Mouse (Mus musculus) Patski (cell line): ENCODE data around the gene Gm45062. TPM values are rescaled to one million over a fixed set of nuclear protein-coding genes. Genes with fewer than 3 reads are reported as not detected.
A peak's percentile ranks its signal among the peaks of the same experiment; 100 is the strongest.

Source experiments
- ATAC-seq: fragments of 100-300 bp; one replicate; pipeline ENCODE4 v1.8.0; 2021
- CTCF ChIA-PET: fragments of 350-600 bp; sonication (Branson Sonifier 250); formaldehyde crosslinking; loops from one replicate; lab custom pipeline; 2022; ENCODE audit warnings: inconsistent platforms; lab: Charles Lee
- POLR2A ChIA-PET: fragments of 350-600 bp; sonication (Branson Sonifier 250); formaldehyde crosslinking; loops from one replicate; lab custom pipeline; 2022; ENCODE audit warnings: antibody characterized with exemption, inconsistent platforms; lab: Charles Lee
- DNase-seq: peaks from one replicate; pipeline ENCODE4 v3.0.0-alpha.2; 2011; ENCODE audit warnings: low read depth, low spot score
- H3K27me3 ChIP-seq: fragments of 371-371 bp; one replicate; pipeline ENCODE4 v1.5.1; 2021
- CTCF ChIP-seq: fragments of 100-300 bp; IDR thresholded peaks from one replicate; pipeline ENCODE4 v1.5.1; 2021
- in situ Hi-C: fragments of 300-500 bp; cut with MboI; formaldehyde crosslinking; loops from 3 replicates; pipeline ENCODE4 v1.11.1; 2018; ENCODE audit warnings: low pct_unique_long_range_greater_than_20kb, mixed read lengths
- polyA plus RNA-seq: library from polyadenylated mRNA; unstranded; gene quantifications from one replicate; pipeline ENCODE4 v1.2.3, GENCODE M21; 2021

Gm45062 gene
- polyA plus RNA-seq, 1 experiment from 2014 or later = 3.9 TPM

DNA sequence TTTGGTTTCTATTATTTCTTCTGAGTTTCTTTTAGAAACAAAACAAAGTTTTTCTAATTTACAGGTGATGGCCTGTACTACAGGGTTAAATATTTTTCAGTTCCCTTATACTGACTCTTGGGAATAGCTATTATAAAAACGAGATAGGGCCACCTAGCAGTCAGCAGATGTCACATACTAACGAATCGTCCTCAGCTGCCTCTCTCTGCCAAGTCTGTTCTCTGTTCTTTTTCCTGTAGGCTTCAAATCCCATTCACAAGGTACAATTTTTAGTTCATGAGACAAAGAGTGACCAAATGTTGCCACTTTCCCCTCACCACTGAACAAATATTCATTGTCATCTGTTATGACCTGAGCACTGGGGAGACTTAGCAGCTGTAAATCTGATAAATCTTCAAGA is 244.7 kb downstream of the Gm45062 start:
- in situ Hi-C loops = loop anchor here (25.0 kb wide), 1 partner anchor 642 kb away; no protein-coding TSS in a partner anchor
- ChIA-PET CTCF (interaction anchor here (1.1 kb wide), 1 partner anchor 40 kb away, joined by 3 read pairs; no protein-coding TSS in a partner anchor), POLR2A (no interaction called here)
- no peak for TF ChIP-seq CTCF
- ATAC-seq (no peak), DNase-seq (no peak)
- H3K27me3 ChIP-seq = no peaks in the 10 kb centered on the region

GRCm38 (mm10) chr6:8504521-8505228 is 245.4 kb downstream of the Gm45062 start:
- POLR2A ChIA-PET = no interaction called here
- CTCF ChIA-PET = interaction anchor here (1.1 kb wide), 1 partner anchor 41 kb away, joined by 3 read pairs; no protein-coding TSS in a partner anchor
- no peak for DNase-seq
- TF ChIP-seq CTCF = no peak
- in situ Hi-C loops = loop anchor here (25.0 kb wide), 1 partner anchor 642 kb away; no protein-coding TSS in a partner anchor
- no peak for ATAC-seq
- no peaks in the 10 kb centered on the region for H3K27me3 ChIP-seq

DNA sequence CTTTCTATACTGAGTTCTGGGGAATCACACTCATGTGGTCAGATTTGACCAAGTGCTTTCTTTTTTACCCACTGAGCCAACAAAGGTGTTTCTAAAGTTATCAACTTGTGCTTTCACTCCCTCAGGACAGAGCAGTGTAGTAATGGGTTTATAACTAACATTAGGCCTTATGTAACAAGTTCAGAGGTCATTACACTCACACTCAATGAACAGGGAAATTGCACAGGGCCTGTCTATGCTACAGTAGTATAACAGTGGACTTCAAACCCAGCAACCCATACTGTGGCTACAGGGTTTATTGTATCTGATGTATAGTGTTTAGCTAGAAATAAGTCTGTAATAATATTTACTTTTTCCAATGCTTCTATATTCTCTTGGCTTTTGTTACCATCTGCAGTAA is 247.4 kb downstream of the Gm45062 start:
- ATAC-seq = no peak
- TF ChIP-seq CTCF = no peak
- CTCF ChIA-PET = interaction anchor here (1.1 kb wide), 1 partner anchor 9 kb away, joined by 3 read pairs; no protein-coding TSS in a partner anchor
- H3K27me3 ChIP-seq = no peaks in the 10 kb centered on the region
- POLR2A ChIA-PET = no interaction called here
- DNase-seq = no peak
- in situ Hi-C loops = loop anchor here (25.0 kb wide), 1 partner anchor 644 kb away; no protein-coding TSS in a partner anchor

GRCm38 (mm10) chr6:8508883-8509536 is 249.8 kb downstream of the Gm45062 start:
- ATAC-seq (peak; percentile 99), DNase-seq (peak; percentile 89)
- no peak for TF ChIP-seq CTCF
- CTCF ChIA-PET = no interaction called here
- POLR2A ChIA-PET = interaction anchor here (0.7 kb wide), 1 partner anchor 318 kb away, joined by 3 read pairs; no protein-coding TSS in a partner anchor
- H3K27me3 ChIP-seq = no peaks in the 10 kb centered on the region
- in situ Hi-C loops = loop anchor here (25.0 kb wide), 1 partner anchor 647 kb away; no protein-coding TSS in a partner anchor

DNA sequence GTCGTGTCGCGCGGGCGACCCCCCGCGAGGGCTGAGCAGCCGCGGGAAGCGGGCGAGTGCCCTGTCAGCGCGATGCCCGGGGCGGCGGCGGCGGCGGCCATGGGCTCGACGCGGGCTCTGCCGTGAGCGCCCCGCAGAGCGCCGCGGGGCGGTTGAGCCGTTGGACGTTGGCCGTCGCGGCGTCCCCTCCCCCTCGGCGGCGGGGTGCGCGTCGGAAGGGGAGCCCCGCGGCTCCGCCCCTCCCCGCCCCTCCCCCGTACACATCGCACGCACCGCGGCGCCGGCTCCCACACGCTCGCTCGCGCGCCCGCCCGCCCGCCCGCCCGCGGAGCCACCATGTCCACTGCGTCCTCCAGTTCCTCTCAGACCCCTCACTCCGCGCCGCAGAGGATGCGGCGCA is 250.3 kb downstream of the Gm45062 start, which contains the start of gene Glcci1:
Gene Glcci1, plus strand, starts transcription at position 50 of the 400 bp plus-strand sequence.
- ATAC-seq = peak; percentile 47
- no peaks in the 10 kb centered on the region for H3K27me3 ChIP-seq
- POLR2A ChIA-PET = interaction anchor here (0.7 kb wide), 1 partner anchor 318 kb away, joined by 3 read pairs; no protein-coding TSS in a partner anchor
- CTCF ChIA-PET = no interaction called here
- in situ Hi-C loops = loop anchor here (25.0 kb wide), 1 partner anchor 647 kb away; no protein-coding TSS in a partner anchor
- no peak for DNase-seq
- TF ChIP-seq CTCF = no peak

GRCm38 (mm10) chr6:8509961-8510863 is 251.0 kb downstream of the Gm45062 start:
- in situ Hi-C loops = loop anchor here (10.0 to 25.0 kb wide), 3 partner anchors 225 to 648 kb away; no protein-coding TSS in a partner anchor
- POLR2A ChIA-PET = no interaction called here
- TF ChIP-seq CTCF = no peak
- DNase-seq = no peak
- no peaks in the 10 kb centered on the region for H3K27me3 ChIP-seq
- ATAC-seq = peak; percentile 22
- CTCF ChIA-PET = interaction anchor here (1.1 to 1.8 kb wide), 2 partner anchors 22 to 232 kb away, joined by 3 to 5 read pairs; no protein-coding TSS in a partner anchor

DNA sequence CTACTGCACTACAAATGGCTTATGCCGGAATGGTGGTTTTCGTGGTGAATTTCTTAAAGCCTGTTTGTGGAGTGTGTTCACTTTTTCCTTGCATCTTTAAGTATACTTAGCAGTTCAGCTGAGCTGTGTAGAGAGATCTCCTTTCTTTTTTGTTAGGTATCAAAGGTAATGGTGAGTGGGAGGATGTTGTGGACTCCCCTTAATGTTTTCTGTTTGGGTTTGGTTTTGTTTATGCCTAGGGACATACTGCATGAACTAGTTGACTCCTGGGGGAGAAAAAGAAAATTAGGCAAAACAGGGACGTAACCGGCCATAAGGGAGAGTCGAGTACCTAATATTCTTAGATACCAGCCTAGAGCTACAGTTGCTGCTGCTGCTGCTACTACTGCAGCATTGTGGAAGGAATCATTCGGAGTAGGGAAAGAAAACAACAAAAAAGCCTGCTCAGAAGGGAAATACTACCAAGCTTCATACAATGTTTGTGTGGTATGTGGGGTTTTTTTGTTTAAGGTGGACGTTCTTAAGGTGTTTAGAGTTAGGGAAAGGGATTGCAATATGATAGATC is 251.7 kb downstream of the Gm45062 start:
- DNase-seq = no peak
- in situ Hi-C loops = loop anchor here (10.0 to 25.0 kb wide), 3 partner anchors 224 to 649 kb away; no protein-coding TSS in a partner anchor
- no peak for ATAC-seq
- POLR2A ChIA-PET = no interaction called here
- no peaks in the 10 kb centered on the region for H3K27me3 ChIP-seq
- TF ChIP-seq CTCF = no peak
- CTCF ChIA-PET = interaction anchor here (1.1 to 2.0 kb wide), 3 partner anchors 11 to 233 kb away, joined by 3 to 5 read pairs (median 5); no protein-coding TSS in a partner anchor

DNA sequence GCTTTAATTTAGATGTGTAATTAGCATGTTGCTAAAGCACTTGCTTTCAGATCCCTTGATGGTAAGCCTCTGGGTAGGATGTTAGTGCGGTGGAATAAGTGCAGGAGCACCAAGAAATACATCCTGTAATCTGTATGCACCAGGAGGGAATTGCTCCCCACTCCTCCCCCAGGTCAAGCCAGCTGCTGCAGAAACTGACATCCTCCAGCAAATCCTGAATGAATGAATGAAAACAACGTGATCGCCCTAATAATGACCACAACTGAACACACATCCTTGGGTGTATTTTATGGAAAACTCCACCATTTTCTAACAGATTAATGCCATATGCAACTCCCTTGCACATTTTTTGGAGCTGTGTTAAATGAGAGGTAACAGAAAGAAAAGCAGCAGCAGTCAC is 252.2 kb downstream of the Gm45062 start:
- ChIA-PET POLR2A (no interaction called here), CTCF (interaction anchor here (1.1 to 2.0 kb wide), 3 partner anchors 10 to 233 kb away, joined by 3 to 5 read pairs (median 5); no protein-coding TSS in a partner anchor)
- DNase-seq (no peak), ATAC-seq (no peak)
- no peaks in the 10 kb centered on the region for H3K27me3 ChIP-seq
- in situ Hi-C loops = loop anchor here (10.0 to 25.0 kb wide), 3 partner anchors 223 to 649 kb away; no protein-coding TSS in a partner anchor
- TF ChIP-seq CTCF = no peak

GRCm38 (mm10) chr6:8512416-8512815 is 253.2 kb downstream of the Gm45062 start:
- POLR2A ChIA-PET = no interaction called here
- ATAC-seq (no peak), DNase-seq (no peak)
- TF ChIP-seq CTCF = no peak
- H3K27me3 ChIP-seq = no peaks in the 10 kb centered on the region
- CTCF ChIA-PET = interaction anchor here (2.0 kb wide), 1 partner anchor 9 kb away, joined by 5 read pairs; no protein-coding TSS in a partner anchor
- in situ Hi-C loops = loop anchor here (10.0 to 25.0 kb wide), 3 partner anchors 222 to 650 kb away; no protein-coding TSS in a partner anchor
